Mouse (Mus musculus): ENCODE measurements around the gene Ptpn5. TPM values are rescaled to one million over a fixed set of nuclear protein-coding genes. Genes with fewer than 3 reads are reported as not detected.

Ptpn5 gene
- total RNA-seq, 2 experiments from 2014 or later, result 104 to 107 TPM

DNA sequence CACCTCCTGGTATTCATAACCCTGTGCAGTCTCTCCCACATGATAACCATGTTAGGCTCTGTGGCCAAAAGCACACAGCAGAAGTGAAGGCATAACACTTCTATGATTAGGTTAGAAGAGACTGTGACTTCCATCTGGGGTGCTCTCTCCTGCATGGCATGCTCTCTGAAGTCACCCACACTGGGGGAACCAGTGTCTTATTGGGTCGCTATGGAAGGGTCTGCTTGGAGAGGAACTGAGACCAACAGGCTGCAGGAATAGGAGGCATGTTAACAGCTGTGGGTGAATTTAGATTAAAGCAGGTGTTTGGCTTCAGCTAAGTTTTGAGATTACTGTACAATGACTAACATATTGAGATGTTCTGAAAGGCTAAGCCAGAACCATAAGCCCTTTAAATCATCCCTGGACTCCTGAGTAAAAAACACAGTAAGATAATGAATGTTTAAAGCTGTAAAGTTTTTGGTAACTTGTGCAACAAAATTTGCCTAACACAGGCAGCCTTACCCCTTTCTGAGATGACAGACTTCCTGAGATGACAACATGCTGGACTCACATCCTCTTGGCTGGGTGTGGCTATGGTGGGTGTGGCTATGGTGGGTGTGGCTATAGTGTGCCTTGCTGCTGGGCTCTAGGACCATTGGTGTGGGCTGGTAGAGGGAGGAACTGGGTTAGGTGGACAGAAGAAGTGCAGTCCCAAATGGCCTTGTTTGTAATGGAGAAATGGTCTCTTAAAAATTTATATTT, 29.6 kb downstream of the Ptpn5 start:
- no peak for TF ChIP-seq CTCF (conservative IDR thresholded peaks at IDR 0.05)
- Histone ChIP-seq H3K27ac (no peak overlapping the region), H3K4me3 (no peak overlapping the region)
- no peak for DNase-seq (ENCODE audit: low spot score in 2 of 2)

DNA sequence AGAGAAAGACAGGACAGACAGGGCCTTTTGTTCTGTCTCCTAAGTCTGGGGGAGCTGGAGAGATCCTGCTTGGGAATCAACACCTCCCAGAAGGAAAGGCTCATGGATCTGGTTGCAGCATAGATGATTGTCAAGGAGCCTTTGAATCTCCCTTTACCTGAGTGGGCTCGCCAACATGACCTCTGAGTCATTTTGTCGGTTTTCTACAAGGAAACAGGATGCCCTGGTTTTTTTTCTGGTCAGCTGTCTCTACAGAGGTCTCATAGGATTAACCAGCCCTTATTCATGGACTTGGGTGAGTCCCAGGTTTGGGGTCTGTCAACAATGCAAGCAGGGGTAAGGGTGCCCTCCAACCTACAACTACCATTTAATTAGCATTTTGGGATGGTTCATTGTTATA, 30.5 kb downstream of the Ptpn5 start:
- H3K4me3 ChIP-seq, result no peak overlapping the region
- H3K27ac ChIP-seq, result no peak overlapping the region
- no peak for TF ChIP-seq CTCF (conservative IDR thresholded peaks at IDR 0.05)
- DNase-seq (ENCODE audit: low spot score in 2 of 2), result no peak

DNA sequence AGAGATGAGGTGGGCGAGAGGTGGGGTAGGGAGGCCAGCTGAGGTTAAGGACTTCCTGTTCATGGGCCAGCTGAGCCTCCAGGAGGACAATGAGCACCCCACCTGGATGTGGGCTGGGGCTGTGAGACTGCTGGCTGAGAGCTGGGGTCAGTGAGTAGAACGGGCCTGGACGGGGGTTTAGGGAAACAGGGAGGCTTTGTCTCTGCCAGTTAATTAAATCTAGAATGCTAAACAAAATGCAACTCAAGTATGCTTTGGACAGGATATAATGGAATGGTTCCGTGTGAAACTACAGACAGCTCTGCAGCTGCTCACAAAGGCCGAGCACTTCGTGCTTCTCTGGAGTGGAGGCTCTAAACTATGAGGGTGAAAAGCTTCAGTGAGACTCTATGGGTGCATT, 32.9 kb downstream of the Ptpn5 start:
- Histone ChIP-seq H3K4me3 (no peak overlapping the region), H3K27ac (no peak overlapping the region)
- DNase-seq (ENCODE audit: low spot score in 2 of 2), result no peak
- no peak for TF ChIP-seq CTCF (conservative IDR thresholded peaks at IDR 0.05)

DNA sequence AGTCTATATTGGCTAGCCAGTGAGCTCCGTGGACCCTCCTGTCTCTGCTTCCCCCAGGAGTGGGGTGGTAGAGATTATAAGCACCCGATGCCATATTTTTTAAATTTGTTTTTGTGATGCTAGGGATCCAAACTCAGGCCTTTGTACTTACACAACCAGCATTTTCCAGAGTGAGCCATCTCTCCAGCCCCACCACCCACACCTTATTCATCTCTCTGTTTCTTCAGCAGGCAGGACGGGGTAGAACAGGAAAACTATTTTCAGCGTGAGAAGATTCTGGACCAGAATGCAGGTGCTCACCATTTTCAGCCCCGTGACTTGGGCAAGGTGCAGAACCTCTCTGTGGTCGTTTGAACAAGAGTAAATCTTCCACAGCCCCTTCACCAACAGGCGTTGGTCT, 34.2 kb downstream of the Ptpn5 start:
- no peak for DNase-seq (ENCODE audit: low spot score in 2 of 2)
- no peak for TF ChIP-seq CTCF (conservative IDR thresholded peaks at IDR 0.05)
- Histone ChIP-seq H3K4me3 (no peak overlapping the region), H3K27ac (no peak overlapping the region)

DNA sequence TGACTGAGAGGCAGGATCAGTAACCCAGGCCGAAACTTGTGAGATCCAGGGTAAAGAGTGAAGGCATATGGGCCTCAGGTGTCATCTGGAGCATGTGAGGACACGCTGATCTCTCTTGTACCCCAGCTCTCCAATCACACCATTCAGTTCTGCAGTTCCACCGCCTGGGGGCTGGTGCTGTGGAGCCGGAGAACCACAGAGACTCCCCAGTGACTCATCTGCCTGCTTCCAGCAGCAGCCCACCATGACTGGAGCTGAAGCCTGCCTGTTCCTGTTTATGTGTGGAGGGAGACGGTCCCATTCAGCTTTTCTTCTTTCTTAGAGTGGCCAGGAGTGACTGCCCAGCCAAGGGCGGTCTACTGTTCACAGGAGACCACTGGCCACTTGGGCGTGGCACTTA, 35.4 kb downstream of the Ptpn5 start:
- Histone ChIP-seq H3K4me3 (no peak overlapping the region), H3K27ac (peak overlapping the region; percentile 61; the same call in 1 of the 2 replicates)
- DNase-seq (ENCODE audit: low spot score in 2 of 2), result peak; percentile 46 to 60
- peak; percentile 75 for TF ChIP-seq CTCF (conservative IDR thresholded peaks at IDR 0.05)

DNA sequence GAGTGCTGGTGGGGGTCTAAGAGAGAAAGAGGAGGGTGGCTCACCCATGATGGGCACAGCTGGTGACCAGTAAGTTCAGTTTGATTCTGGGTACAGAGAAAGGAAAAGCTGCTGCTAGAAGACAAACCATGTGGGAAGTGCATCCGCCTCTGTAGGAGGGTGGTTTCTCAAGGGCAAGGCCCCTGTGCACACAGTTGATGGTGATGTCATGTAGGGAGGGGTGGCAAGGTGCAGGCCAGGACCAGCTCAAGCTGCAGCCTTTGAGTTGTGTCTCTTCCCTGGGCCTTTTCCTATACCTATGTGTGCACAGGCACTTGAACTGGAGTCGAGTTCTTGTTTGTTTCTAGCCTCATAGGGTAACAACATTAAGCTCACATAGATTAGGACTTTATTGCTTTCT, 38.5 kb downstream of the Ptpn5 start:
- DNase-seq (ENCODE audit: low spot score in 2 of 2), result no peak
- no peak overlapping the region for H3K4me3 ChIP-seq
- no peak overlapping the region for H3K27ac ChIP-seq
- TF ChIP-seq CTCF (conservative IDR thresholded peaks at IDR 0.05), result no peak

DNA sequence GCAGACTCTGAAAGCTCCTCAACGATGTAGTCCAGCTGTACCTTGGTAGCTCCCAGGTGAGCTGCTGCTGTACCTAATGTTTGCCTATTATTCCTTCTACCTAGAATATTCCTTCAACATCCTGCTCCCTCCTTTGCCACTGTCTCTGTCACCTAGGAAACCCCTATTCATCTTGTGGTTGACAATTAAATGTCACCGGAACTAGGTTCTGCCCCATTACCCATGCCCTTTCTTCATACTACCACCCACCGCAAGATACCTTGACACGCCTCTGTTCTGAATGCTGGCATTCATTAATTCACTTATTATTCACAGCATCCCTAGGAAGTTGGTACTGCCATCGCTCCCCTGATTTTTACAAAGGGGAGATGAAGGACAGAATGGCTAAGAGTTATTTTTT, 39.5 kb downstream of the Ptpn5 start:
- Histone ChIP-seq H3K4me3 (no peak overlapping the region), H3K27ac (no peak overlapping the region)
- no peak for TF ChIP-seq CTCF (conservative IDR thresholded peaks at IDR 0.05)
- no peak for DNase-seq (ENCODE audit: low spot score in 2 of 2)

DNA sequence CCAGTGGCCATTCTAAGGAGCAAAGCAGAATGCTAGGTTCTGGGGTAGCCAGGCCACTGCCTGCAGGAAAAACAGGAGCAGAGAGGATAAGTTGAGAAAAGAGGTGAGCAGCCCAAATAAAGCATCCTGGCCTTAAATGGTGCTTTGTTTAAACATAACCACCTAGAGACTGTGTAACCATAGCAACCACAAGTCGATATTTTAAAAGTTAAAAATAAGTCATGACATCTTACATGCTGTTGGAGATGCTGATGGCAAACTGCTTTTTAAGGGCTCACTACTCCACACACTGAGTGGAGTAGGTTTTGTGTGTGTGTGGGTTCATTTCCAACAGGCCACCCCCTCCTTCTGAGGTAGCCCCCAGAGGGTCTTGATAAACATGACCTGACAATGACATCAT, 48.4 kb downstream of the Ptpn5 start:
- no peak for DNase-seq (ENCODE audit: low spot score in 2 of 2)
- Histone ChIP-seq H3K4me3 (no peak overlapping the region), H3K27ac (no peak overlapping the region)
- no peak for TF ChIP-seq CTCF (conservative IDR thresholded peaks at IDR 0.05)

DNA sequence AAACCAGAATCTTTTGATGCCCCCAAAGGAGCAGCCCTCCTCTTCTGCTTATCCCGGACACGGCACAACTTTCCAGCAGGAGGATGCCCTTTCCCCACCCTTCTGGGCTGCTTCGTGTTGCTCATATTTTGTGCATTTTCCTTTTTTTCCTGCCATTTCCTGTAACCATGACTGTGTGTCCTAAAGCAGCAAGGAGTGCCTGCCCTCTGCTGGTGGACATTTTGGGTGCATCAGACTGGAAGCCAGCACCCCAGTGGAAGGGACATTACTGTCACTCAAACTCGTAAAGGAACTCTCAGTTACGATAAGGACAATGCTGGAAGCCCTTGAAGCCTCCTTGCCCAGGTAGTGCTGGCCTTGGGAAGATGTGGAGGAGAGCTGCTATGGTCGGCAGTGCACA, 52.2 kb downstream of the Ptpn5 start:
- Histone ChIP-seq H3K27ac (no peak overlapping the region), H3K4me3 (no peak overlapping the region)
- TF ChIP-seq CTCF (conservative IDR thresholded peaks at IDR 0.05), result peak; percentile 92
- peak; percentile 52 to 78 for DNase-seq (ENCODE audit: low spot score in 2 of 2)

DNA sequence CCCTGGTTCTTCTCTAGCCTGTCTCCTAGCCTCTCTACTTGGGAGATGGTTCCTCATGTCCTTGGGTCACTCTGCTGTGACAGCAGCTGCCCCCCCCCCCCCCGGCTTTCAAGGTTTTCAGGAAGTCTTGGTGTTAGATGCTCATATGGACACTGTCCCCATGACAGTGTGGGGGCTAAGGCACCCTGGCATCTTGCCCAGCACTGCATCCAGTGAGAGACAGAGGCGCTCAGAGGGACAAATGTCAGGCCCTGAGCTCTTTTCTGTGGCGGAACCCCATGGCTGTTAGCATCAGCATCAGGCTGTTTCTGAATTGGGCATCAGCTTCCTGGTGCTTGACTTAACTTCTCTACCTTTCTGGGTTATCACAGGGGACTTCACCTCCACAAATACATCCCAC, 52.6 kb downstream of the Ptpn5 start:
- Histone ChIP-seq H3K4me3 (no peak overlapping the region), H3K27ac (no peak overlapping the region)
- no peak for DNase-seq (ENCODE audit: low spot score in 2 of 2)
- no peak for TF ChIP-seq CTCF (conservative IDR thresholded peaks at IDR 0.05)

DNA sequence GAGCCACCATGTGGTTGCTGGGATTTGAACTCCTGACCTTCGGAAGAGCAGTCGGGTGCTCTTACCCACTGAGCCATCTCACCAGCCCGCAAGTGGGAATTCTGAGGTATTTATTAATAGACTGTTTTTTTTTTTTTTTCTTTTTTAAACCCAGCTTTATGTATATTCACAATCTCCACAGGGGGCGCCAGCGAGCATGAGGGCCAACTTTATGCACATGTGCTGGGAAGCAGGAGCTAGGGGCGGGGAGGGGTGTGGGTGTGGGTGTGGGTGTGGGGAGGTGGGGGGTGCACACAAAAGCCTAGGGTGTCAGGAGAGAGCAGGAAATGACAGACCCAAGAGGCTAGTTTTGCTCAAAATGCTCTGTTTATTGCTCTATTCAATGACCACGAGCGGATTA, 56.0 kb downstream of the Ptpn5 start:
- peak; percentile 62 for TF ChIP-seq CTCF (conservative IDR thresholded peaks at IDR 0.05)
- peak in 1 of 2 experiments; percentile 55 for DNase-seq (ENCODE audit: low spot score in 2 of 2)

DNA sequence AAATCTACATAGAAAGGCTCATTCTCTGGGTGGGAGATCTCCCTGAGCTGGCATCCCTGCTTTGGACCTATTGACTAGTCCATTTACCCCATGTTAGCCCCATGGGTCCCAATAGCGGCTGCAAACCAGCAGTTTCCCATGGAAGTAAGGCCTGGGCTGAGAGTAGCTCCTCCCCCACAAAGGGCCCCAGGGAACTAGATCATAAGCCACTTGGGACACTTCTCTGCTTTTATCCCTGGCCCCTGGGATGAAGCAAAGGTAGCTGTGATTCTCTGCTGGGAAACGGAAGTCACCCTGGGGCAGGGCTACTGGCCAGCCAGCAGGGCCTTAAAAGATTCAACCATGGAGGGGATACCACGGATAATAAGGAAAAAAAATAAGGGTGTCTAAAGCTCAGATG, 56.8 kb downstream of the Ptpn5 start:
- Histone ChIP-seq H3K4me3 (no peak overlapping the region), H3K27ac (0 out of 2 replicates have a peak overlapping the region, but pooled peaks have one; percentile 29)
- DNase-seq (ENCODE audit: low spot score in 2 of 2), result no peak
- no peak for TF ChIP-seq CTCF (conservative IDR thresholded peaks at IDR 0.05)

More for the DNA sequence above, 56.0 kb downstream of the Ptpn5 start:
- Histone ChIP-seq H3K27ac (no peak overlapping the region), H3K4me3 (no peak overlapping the region)

DNA sequence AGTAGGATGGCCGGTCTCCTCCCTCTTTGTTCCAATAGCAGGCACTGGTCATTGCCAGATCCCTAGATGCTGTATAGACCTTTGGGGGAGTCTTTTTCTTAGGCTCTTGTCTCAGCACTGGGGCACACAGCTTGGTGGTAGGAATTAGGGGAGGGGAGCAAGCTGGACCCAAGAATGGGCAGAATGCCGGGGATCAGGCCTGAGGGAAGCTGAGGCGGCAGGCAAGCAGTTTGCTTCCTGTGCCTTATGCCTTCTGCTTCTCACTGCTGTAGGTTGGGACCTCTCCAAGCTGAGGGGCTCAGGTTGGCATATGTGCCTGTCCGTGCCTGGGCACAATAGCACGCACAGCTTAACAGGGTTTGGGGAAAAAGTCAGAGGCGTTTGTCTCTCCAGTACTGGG, 57.3 kb downstream of the Ptpn5 start:
- Histone ChIP-seq H3K27ac (peak overlapping the region; percentile 29; the same call in 1 of the 2 replicates), H3K4me3 (no peak overlapping the region)
- TF ChIP-seq CTCF (conservative IDR thresholded peaks at IDR 0.05), result no peak
- DNase-seq (ENCODE audit: low spot score in 2 of 2), result no peak
